Mouse (Mus musculus) thymus, postnatal 10 days (tissue): Measurements from ENCODE around the gene Pheta2.
"Not testable (repeated sequence)": the region's sequence is repeated elsewhere in the genome, so short reads cannot be mapped to it uniquely, and the experiment has no call there.

Source experiments
- DNase-seq, 2 experiments: peaks; one replicate each; pipeline ENCODE4 v3.0.0; 2021; ENCODE audit warnings: low spot score in 2 of 2

Gene Pheta2

GRCm38 (mm10) chr15:82343368-82344287, 4.9 kb downstream of the Pheta2 start:
- no peak for DNase-seq

- no peak for DNase-seq
Observed at GRCm38 (mm10) chr15:82344971-82345370, 6.2 kb downstream of the Pheta2 start.

DNA sequence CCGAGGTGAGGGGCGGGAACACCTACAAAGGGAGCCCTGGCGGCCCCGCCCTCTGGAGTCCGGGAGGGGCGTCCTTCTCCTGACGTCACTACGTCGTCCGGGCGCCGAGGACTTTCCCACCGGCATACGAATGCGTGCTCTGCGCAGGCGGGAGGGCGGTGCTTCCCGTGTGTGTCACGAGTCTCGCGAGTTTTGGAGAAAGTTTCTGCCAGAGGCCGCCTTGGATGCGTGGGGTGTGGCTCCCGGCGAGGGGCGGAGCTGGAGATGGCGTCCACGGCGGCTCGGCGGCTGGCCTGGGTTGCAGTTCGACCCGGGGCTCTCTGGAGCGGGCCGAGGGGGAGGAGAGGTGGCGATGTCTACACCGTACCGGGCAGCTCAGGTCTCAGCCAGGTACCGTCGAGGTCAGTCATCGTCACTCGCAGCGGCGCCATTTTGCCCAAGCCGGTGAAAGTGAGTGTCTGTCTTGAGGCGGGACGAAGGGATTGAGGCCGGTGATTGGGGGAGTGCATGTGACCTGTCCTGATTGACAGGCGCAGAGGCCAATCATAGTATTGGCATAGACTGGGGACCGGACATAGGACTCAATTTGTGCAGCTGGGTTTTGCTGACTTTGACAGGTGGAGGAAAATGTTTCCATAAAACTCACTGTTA, 7.2 kb downstream of the Pheta2 start:
- peak; percentile 97 to 98 for DNase-seq

DNA sequence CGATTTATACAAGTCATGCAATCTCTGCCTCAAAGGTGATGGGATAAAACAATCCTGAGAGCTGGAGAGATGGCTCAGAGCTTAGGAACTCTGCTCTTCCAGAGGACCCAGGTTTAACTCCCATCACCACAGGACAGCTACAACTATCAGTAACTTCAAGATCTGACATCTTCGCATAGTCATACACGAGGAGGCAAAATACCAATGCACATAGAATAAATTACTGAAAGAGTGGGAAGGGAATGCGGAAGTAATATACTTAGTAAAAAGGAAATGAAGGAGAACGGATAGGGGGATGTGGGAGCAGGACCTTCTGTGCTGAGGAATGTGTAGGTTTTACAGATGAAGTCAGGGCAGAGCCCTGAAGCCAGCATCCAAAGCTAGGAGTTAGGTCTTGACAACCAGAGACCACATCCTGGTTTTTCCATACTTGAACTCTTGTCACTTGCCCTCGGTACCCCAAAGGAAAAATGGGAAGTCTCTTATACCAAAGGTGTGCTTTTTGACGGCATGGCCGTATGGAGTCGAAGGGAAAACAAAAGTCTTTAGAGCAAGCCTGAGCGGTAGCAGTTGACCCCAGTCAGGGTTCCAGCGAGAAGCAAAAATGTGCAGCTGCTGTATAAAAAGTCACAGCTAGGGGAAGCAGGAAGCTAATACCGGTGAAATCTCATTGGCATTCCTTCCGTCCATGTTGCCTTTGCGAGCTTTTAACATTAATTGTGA, 8.0 kb downstream of the Pheta2 start:
- DNase-seq: no peak

- no peak for DNase-seq
Observed at GRCm38 (mm10) chr15:82347303-82347676, 8.5 kb downstream of the Pheta2 start.

DNA sequence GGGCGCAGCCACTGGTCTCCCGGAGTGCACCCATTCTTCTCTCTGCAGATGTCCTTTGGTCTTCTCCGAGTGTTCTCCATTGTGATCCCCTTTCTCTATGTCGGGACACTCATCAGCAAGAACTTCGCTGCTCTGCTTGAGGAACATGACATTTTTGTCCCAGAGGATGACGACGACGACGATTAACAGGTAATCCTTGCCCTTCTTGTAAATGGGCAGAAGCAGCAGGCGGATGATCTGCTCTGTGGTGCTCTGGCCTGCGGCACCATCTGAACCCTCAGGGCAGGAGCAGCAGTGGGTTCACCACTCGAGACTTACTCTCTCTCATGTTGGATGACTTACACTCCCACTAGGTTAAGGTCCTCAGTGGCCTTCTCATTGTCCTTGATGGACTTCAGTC, 9.1 kb downstream of the Pheta2 start:
- DNase-seq: no peak

DNA sequence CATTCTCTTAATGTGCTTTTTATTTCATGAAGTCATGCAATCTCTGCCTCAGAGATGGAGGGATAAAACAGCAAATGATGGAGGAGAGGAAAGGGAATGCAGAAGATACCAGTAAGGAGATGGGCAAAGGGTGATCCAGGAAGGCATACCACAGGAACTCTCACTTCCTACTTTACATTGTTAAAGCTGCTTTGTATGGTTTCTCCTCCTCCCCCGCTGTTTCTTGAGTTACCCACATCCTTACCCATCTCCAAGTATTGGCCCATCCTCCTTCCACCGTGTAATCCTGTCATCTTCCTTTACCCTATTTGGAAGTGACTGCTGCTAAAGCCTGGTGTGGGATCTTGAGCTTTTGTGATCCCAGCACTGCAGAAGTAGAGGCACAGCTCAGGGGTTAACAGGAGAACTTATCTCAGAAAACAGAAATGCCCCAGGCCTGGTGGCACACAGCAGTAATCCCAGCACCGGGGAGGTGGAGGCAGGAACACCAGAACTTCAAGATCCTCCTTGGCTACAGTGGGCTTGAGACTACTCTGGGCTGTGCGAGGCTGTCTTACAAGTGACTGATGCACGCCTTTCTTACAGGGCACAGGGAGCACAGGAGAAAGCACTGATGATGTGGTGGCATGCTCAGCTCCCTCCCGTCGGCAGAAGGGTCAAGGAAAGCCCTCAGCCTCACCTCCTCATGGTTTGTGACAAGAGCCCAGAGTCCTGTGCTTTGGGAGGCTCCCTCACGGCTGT, 9.7 kb downstream of the Pheta2 start:
- no peak for DNase-seq

DNA sequence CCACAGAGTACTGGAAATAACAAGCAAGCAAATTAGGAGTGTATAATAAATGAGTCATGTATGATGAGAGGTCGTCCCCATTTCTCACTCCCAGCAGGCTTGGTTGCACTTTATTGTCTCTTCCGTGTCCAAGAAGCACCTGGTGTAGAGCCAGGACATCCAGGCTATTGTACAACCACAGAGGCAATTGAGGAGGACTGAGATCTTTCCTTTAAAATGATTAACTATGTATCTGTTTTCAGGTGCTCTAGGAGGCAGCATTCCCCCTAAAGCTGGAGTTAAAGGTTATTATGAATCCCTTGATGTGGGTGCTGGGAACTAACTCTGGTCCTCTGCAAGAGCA, 10.2 kb downstream of the Pheta2 start:
- DNase-seq: no peak

DNA sequence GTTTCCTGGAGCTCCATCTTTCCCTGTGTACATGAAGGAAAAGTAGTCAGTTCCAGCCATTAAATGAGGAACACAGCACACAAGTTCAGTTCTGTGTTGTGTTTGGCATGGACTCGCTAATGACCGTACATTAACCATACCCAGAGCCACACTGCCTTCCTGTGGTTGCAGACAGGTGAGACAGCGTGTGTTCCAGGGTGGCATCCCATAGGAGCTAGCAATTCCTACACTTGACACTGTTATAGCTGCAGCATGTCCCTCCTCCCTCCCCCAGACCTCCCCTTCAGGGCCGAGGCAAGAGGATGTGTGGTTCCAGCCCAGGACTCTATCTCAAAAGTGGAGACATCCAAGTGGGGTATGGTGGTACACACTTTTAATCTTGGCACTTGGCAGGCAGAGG, 11.6 kb downstream of the Pheta2 start:
- DNase-seq: no peak

GRCm38 (mm10) chr15:82351480-82351879, 12.7 kb downstream of the Pheta2 start:
- DNase-seq: no peak

GRCm38 (mm10) chr15:82353078-82353744, 14.5 kb downstream of the Pheta2 start:
- DNase-seq: no peak

GRCm38 (mm10) chr15:82353745-82354113, 15.0 kb downstream of the Pheta2 start:
- no peak for DNase-seq

- DNase-seq: peak; percentile 96 to 99
Observed at GRCm38 (mm10) chr15:82354126-82354945, 15.6 kb downstream of the Pheta2 start, which contains the start of gene Ndufa6. Gene Ndufa6, minus strand, starts transcription at chr15:82354322.

DNA sequence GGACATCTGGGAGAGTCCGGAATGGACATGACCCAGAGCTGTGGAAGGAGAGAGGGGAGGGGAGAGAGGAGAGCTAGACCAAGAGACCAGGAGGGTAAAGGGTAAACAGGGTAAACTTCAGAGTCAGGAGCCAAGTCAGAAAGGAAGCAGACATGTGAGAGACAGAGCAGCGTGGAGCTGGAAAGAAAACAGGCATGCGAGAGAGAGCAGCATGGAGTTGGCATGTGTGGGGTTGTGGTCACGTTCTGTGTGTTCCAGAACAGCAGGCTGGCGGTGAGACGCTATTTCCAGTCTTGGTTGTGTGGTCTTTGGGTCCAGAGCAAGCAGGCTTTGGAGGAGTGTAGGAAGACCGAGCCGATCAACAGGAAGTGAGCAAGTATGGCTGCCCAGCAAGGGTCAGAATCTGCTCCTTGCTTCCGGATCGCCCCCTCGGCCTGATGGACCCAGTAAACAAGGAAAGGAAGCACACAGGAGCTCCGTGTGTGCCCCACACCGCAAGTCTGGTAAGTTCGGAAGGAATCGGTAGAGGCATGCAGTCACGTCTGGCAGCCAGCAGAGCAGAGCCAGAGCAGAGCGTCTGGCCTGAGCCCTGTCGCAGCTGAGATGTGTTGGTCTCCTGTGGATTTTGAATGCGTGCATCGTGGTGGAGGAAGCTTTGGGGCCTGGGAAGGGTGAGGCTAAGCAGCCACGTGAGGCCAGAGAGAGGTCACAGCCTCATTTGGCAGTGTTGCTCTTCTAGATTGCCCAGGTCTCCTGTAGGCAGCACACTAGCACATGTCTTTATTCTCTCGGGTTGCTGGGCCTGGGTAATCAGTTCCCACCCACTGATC, 19.9 kb downstream of the Pheta2 start:
- DNase-seq: no peak

DNA sequence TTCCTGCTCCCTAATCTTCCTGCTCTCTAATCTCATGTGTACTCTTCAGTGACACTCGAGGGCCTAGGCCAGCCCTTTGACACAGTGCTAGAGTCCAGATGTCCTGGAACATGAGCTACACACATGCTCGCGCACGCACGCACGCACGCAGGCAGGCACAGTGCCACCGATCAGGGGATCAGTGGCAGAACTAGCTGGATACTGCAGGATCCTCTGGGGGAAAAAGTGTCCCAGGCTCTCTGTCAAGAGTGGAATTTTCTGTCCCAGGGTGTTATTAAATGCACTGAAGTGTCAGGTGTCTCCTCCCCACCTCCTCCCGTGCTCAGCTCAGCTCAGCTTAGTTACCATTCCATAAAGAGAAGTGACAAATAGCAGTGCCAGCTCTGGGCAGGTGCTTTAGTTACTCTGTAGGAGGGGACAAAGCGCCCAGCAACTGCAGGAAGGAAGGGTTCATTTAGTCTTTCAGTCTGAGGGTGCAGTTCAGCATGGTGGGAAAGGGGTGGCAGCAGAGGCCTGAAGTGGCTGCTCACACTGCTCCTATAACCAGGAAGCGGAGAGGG, 22.8 kb downstream of the Pheta2 start:
- DNase-seq: no peak

GRCm38 (mm10) chr15:82362234-82362633, 23.5 kb downstream of the Pheta2 start:
- no peak for DNase-seq

GRCm38 (mm10) chr15:82363801-82364200, 25.1 kb downstream of the Pheta2 start:
- DNase-seq: not testable (repeated sequence)

DNA sequence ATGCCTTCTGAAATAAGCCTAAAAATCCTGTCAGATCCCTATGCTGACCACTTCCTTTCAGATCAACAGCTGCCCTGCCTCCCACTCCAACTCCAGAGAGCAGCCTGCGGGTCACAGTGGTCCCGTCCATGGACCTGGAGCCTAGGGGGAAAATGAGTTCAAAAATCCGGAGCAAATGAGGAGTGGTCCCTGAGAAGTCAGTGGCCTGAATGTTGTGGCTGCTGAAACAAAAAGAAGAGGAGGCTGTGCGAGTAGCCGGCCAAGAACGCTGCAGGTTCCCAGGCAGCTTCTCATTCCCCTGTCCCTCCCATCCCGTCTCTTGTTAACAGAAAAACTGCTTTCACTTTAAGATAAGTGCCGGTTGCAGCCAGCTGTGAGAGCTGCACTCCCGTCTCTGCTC, 25.8 kb downstream of the Pheta2 start:
- not testable (repeated sequence) for DNase-seq

- DNase-seq: no peak
Observed at GRCm38 (mm10) chr15:82368146-82368545, 29.4 kb downstream of the Pheta2 start.
